Mouse (Mus musculus): ENCODE measurements at regions not wholly inside any gene's neighbourhood (a gene's known extent, or its start where the extent isn't known, plus 50 kb on each side); places are given as distances from the start of the nearest gene placed in this dataset.
A peak's percentile ranks its signal among the peaks of the same experiment; 100 is the strongest.

GRCm38 (mm10) chr3:149575678-149576077 is 585.3 kb upstream of the Adgrl2 start:
- no peak for ATAC-seq
- no peak for TF ChIP-seq CTCF (IDR thresholded peaks at IDR 0.05; ENCODE audit: low read depth)
- 74% methylated on average over 3 of the region's 3 CpGs for WGBS

GRCm38 (mm10) chr3:149566853-149567252 is 576.5 kb upstream of the Adgrl2 start:
- Histone ChIP-seq H3K4me1 (replicated peaks; ENCODE audit: control insufficient read depth, insufficient read depth, low read length) (no peaks in the 10 kb centered on the region), H3K27ac (ENCODE audit: low read depth, low read length) (no peak overlapping the region), H3K9me3 (ENCODE audit: control insufficient read depth) (no peaks in the 10 kb centered on the region), H3K36me3 (ENCODE audit: control insufficient read depth, insufficient read depth) (no peaks in the 10 kb centered on the region), H3K9ac (ENCODE audit: low read depth, low read length) (no peak overlapping the region), H3K4me2 (replicated peaks; ENCODE audit: low read depth) (no peak overlapping the region), H3K27me3 (replicated peaks; ENCODE audit: control insufficient read depth, insufficient read depth, low read length) (no peaks in the 10 kb centered on the region), H3K4me3 (ENCODE audit: low read depth, low read length) (no peak overlapping the region)
- WGBS, result 72% methylated on average over 6 of the region's 6 CpGs
- ATAC-seq, result no peak
- TF ChIP-seq CTCF (IDR thresholded peaks at IDR 0.05; ENCODE audit: low read depth), result no peak

More at GRCm38 (mm10) chr3:149575678-149576077, 585.3 kb upstream of the Adgrl2 start:
- H3K9ac ChIP-seq (ENCODE audit: low read depth, low read length), result no peak overlapping the region
- H3K27ac ChIP-seq (ENCODE audit: low read depth, low read length), result no peak overlapping the region
- H3K36me3 ChIP-seq (ENCODE audit: control insufficient read depth, insufficient read depth), result no peaks in the 10 kb centered on the region
- no peaks in the 10 kb centered on the region for H3K9me3 ChIP-seq (ENCODE audit: control insufficient read depth)
- no peaks in the 10 kb centered on the region for H3K27me3 ChIP-seq (replicated peaks; ENCODE audit: control insufficient read depth, insufficient read depth, low read length)
- no peak overlapping the region for H3K4me3 ChIP-seq (ENCODE audit: low read depth, low read length)
- no peak overlapping the region for H3K4me2 ChIP-seq (replicated peaks; ENCODE audit: low read depth)
- H3K4me1 ChIP-seq (replicated peaks; ENCODE audit: control insufficient read depth, insufficient read depth, low read length), result no peaks in the 10 kb centered on the region

- no peaks in the 10 kb centered on the region for H3K27me3 ChIP-seq (replicated peaks; ENCODE audit: control insufficient read depth, insufficient read depth, low read length)
- H3K9me3 ChIP-seq (ENCODE audit: control insufficient read depth), result no peaks in the 10 kb centered on the region
- ATAC-seq, result no peak
- H3K4me3 ChIP-seq (ENCODE audit: low read depth, low read length), result no peak overlapping the region
- no peaks in the 10 kb centered on the region for H3K4me1 ChIP-seq (replicated peaks; ENCODE audit: control insufficient read depth, insufficient read depth, low read length)
- WGBS, result 86% methylated on average over 9 of the region's 9 CpGs
- no peak for TF ChIP-seq CTCF (IDR thresholded peaks at IDR 0.05; ENCODE audit: low read depth)
- H3K9ac ChIP-seq (ENCODE audit: low read depth, low read length), result no peak overlapping the region
- no peaks in the 10 kb centered on the region for H3K36me3 ChIP-seq (ENCODE audit: control insufficient read depth, insufficient read depth)
- no peak overlapping the region for H3K4me2 ChIP-seq (replicated peaks; ENCODE audit: low read depth)
- no peak overlapping the region for H3K27ac ChIP-seq (ENCODE audit: low read depth, low read length)
Measured at GRCm38 (mm10) chr3:149550231-149550951, 560.0 kb upstream of the Adgrl2 start.

GRCm38 (mm10) chr3:149547045-149547444 is 556.7 kb upstream of the Adgrl2 start:
- no peak overlapping the region for H3K27ac ChIP-seq (ENCODE audit: low read depth, low read length)
- TF ChIP-seq CTCF (IDR thresholded peaks at IDR 0.05; ENCODE audit: low read depth), result peak; percentile 42
- H3K4me3 ChIP-seq (ENCODE audit: low read depth, low read length), result no peak overlapping the region
- H3K36me3 ChIP-seq (ENCODE audit: control insufficient read depth, insufficient read depth), result no peaks in the 10 kb centered on the region
- no peaks in the 10 kb centered on the region for H3K4me1 ChIP-seq (replicated peaks; ENCODE audit: control insufficient read depth, insufficient read depth, low read length)
- no peak for ATAC-seq
- 74% methylated on average over 6 of the region's 6 CpGs for WGBS
- no peaks in the 10 kb centered on the region for H3K9me3 ChIP-seq (ENCODE audit: control insufficient read depth)
- H3K27me3 ChIP-seq (replicated peaks; ENCODE audit: control insufficient read depth, insufficient read depth, low read length), result no peaks in the 10 kb centered on the region
- H3K9ac ChIP-seq (ENCODE audit: low read depth, low read length), result no peak overlapping the region
- H3K4me2 ChIP-seq (replicated peaks; ENCODE audit: low read depth), result no peak overlapping the region

- TF ChIP-seq CTCF (IDR thresholded peaks at IDR 0.05; ENCODE audit: low read depth), result no peak
- ATAC-seq, result no peak
- no peak overlapping the region for H3K9ac ChIP-seq (ENCODE audit: low read depth, low read length)
Measured at GRCm38 (mm10) chr3:149546256-149546655, 555.9 kb upstream of the Adgrl2 start.

DNA sequence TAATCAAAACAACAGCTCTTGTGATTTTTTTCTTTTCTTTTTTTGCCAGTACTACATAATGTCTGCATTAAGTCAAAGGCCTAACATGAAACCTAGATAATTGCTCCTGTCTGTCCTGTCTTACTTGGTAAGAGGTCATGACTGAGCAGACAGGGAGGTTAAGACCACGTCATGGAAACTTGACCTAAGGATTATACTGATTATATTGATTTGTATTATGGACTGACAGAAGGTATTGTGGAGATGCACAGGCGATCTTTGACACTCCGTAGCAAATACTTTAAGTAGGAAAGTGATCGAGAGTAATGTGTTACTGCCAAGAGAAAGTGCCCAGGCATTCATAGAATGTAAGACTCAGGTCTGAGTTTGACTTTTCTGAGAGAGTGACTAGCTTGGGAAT is 543.8 kb upstream of the Adgrl2 start:
- Histone ChIP-seq H3K9ac (ENCODE audit: low read depth, low read length) (no peak overlapping the region), H3K9me3 (ENCODE audit: control insufficient read depth) (no peaks in the 10 kb centered on the region), H3K27me3 (replicated peaks; ENCODE audit: control insufficient read depth, insufficient read depth, low read length) (no peaks in the 10 kb centered on the region), H3K4me3 (ENCODE audit: low read depth, low read length) (no peak overlapping the region), H3K27ac (ENCODE audit: low read depth, low read length) (no peak overlapping the region), H3K4me2 (replicated peaks; ENCODE audit: low read depth) (no peak overlapping the region), H3K4me1 (replicated peaks; ENCODE audit: control insufficient read depth, insufficient read depth, low read length) (no peaks in the 10 kb centered on the region), H3K36me3 (ENCODE audit: control insufficient read depth, insufficient read depth) (no peaks in the 10 kb centered on the region)
- WGBS, result 64% methylated on average over 4 of the region's 4 CpGs
- no peak for TF ChIP-seq CTCF (IDR thresholded peaks at IDR 0.05; ENCODE audit: low read depth)
- ATAC-seq, result no peak

More at GRCm38 (mm10) chr3:149546256-149546655, 555.9 kb upstream of the Adgrl2 start:
- no peaks in the 10 kb centered on the region for H3K36me3 ChIP-seq (ENCODE audit: control insufficient read depth, insufficient read depth)
- H3K4me2 ChIP-seq (replicated peaks; ENCODE audit: low read depth), result no peak overlapping the region
- no peaks in the 10 kb centered on the region for H3K9me3 ChIP-seq (ENCODE audit: control insufficient read depth)
- H3K27me3 ChIP-seq (replicated peaks; ENCODE audit: control insufficient read depth, insufficient read depth, low read length), result no peaks in the 10 kb centered on the region
- H3K4me3 ChIP-seq (ENCODE audit: low read depth, low read length), result no peak overlapping the region
- WGBS, result 67% methylated on average over 10 of the region's 10 CpGs
- H3K27ac ChIP-seq (ENCODE audit: low read depth, low read length), result no peak overlapping the region
- H3K4me1 ChIP-seq (replicated peaks; ENCODE audit: control insufficient read depth, insufficient read depth, low read length), result no peaks in the 10 kb centered on the region

Data from intestine, postnatal 0 days (tissue).